Mouse (Mus musculus) liver, adult (tissue): Measurements from ENCODE around the gene Vinac1.

Experiments
- GATA4 ChIP-seq: IDR thresholded peaks from 2 replicates; pipeline ENCODE4 v1.6.1; 2014; ENCODE audit warnings: mild to moderate bottlenecking, low read length; ENCODE audit not compliant: insufficient replicate concordance

The Vinac1 gene

DNA sequence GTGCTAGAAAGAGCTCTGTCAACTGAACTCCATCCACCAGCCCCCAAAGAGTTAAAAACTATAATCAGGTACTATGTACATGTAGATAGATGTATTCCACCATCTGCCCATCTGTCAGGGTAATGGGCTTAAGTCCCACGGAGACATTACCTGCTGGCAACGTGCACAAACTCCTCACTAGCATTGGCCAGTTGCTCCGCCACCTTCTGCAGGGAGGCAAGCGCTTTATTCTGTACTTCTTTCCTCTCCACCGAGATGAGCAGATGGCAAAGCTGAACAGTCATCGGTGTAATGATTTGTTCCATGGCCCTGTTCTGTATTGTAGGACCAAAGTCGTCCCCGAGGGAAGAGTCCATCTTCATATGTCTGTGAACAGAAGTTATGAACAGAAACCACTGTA lies at the start of gene Vinac1:
Gene Vinac1, minus strand, starts transcription at position 362 of the 400 bp plus-strand sequence.
- no peak for TF ChIP-seq GATA4

DNA sequence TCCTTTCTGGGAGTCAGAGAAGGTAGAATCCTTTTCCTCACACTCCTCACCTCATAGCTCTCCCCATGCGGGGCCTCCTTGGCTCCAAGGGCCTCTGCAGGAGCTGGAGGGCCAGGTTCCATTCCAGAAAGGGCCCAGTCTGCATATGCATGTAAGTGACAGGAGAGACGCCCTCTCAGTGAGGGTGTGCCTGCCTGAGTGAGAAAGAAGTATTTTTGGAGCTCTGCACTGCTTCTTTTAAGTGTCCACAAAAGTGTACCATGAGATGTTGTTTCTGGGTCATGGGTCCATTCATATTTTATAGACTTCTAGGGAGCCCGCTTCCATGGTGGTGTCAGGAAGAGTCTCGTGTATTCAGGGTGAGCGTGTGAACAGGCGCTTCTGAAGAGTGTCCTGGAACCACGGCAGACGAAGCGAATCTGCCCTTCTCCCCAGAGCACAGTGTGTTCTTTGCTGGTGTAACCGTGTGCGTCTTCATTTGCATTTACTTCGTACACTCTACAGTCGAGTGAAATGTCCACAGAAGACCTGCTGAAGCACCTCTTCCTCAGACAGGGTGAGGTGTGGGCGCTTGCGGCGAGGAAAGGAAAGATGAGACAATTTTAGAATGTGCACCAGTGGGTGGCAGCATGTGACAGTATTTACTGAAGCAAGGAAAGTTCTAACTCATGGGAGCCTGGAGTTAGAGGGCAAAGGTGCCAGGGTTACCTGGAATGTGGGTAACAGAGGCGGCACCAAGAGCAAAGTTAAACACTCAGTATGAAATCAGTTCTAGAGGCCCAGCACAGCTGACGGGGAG lies 46.2 kb upstream of the Vinac1 start:
- no peak for TF ChIP-seq GATA4

DNA sequence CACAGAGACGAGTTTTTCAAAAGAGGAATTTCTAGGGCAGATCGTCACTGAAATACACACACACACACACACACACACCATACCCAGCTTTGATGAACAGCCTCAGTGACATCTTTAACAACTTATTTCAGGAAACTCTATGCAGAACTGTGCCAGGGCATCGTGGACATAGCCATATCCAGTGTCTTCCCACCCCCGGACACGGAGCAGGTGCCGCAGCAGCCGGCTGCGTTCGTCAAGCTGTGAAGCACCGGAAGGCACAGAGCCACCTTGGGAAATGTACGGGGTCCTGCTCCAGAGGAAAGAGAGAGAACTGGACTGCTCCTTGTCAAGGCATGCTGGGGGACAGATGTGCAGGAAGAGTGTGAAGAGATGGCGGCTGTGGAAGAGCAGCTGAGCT lies 44.8 kb upstream of the Vinac1 start:
- no peak for TF ChIP-seq GATA4

DNA sequence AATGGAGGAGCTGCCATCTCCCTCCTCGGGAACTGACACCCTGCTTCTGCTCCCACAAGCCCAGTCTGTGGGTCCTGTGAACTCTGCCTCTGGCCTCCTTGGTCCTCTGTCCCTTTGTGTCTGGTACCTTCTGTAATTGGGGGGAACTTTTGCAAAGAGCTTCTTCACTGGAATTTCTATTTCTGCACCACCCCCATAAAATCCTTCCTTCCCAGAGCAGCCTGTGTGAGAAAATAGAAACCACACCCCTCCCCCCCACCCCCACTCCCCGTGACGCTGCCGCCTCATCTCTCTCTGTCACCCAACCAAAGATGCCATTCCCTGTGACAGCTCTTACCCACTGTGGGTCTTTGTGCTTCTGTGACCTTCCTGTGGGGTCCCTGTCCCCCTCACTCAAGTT lies 42.4 kb upstream of the Vinac1 start:
- no peak for TF ChIP-seq GATA4

DNA sequence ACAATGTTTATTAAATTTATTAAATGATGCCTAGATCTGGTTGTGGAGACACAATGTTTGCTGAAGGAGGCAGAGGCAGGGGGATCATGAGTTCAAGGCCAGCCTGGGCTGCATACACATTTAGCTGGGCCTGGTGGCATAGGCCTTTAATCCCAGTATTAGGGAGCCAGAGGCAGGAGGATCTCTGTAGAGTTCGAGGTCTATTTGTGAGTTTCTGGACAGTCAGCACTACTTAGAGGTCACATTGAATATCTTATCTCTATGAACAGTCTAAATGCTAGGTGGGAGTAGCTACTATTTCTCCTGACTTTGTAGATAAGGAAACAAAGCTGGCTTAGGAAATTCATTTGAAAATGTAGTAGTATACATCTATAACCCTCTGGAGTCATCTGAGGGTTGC lies 39.5 kb upstream of the Vinac1 start:
- TF ChIP-seq GATA4 = no peak

DNA sequence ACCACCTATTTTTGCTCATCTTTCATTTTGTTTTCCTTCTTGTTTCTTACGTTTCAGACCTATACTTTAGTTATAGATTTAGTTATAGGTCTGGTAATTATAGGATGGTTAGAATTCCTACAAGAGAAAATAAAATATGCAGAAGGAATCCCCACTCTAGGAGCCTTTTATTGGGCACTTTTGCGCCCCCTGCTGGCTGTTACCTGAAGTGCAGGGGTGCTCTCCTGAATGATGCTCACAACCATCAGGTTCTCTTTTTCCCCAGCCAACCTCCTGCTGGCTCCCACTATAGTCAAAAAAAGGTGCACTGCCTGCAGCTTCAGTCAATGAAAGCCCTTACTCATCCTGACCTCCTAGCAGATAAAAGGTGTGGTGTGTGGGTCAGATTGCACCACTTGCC lies 37.0 kb upstream of the Vinac1 start:
- TF ChIP-seq GATA4 = no peak

DNA sequence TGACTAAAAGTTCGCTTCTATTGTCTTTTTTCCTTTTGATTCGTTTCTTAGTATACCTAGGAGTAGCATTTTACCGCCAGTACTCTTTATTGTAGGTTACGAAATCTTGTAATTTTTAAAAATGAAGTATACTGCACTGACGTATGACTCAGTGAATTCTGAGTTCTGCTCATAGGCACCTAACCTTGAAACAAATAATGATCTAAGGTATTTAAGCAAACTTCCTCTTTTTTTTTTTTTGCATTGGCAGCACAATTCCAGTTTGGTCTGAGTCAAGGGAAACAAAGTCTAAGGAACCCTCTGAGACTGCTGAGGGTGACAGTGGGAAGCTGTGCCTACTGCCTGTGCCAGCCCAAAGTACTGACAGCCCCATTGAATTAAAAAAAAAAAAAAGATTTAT lies 35.5 kb upstream of the Vinac1 start:
- TF ChIP-seq GATA4 = no peak

DNA sequence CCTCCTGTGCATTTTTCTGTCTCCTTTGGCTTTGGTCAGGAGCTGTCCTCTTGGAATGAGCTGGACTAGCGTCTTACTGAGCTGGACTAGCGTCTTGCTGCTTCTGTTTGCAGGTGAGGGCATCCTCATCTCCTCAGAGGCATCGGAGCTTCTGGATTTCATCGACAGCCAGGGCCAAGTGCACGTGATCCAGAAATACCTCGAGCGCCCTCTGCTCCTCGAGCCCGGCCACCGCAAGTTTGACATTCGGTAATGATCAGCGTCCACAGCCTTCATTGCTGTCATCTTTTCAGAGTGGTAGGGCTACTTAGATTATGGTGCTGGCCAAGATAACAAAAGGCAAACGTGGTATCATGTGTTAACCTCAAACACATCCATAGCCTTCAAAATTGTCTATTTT lies 33.1 kb upstream of the Vinac1 start:
- TF ChIP-seq GATA4 = no peak

DNA sequence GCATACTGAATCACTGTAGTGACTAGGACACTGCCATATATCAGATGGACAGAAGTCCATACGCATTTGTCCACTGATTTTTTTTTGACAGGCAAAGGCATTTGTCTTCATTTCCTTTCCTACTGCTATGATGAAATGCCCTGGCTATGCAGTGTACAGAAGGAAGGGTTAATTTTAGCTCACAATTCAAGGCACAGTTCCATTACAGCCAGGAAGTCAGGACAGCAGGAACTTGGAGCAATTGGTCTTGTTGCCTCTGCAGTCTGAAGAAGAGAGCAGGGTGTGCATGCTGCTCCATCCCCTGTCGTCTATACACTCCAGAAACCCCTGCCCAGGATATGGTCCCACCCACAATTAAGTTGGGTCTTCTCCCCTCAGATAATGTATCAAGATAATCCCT lies 31.2 kb upstream of the Vinac1 start:
- TF ChIP-seq GATA4 = no peak

DNA sequence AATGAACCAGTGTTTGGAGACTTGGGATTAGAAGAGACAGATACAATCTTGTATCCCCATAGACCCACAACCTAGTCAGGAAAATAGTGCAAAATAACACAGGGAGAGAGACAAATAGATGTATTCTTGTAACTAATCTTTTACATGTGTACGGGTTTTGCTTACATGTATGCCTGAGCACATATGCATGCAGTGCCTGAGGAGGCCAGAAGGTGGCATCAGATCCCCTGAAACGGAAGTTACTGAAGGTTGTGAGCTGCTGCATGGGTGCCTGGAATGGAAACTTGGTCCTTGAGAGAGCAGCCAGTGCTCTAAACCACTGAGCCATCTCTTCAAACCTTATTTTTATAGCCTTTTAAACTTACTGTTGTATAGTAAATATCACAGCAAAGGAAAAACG lies 30.3 kb upstream of the Vinac1 start:
- no peak for TF ChIP-seq GATA4

DNA sequence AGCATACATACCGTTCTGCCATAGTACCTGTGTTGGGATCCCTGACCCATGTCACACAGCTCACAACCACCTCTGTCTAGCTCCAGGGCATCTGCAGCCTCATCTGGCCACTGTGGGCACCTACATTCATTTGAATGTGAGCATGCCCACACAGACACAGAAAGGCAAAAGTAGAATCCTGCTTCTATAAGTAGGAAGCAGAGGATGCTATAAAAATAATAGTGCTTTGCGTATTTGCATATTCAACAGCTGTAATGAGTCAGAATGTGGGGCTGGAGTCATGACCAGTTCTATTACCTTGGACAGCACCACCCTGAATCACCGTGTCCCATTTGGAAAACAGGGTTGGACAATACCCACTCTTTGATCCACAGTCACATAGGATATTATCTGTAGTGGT lies 22.3 kb upstream of the Vinac1 start:
- TF ChIP-seq GATA4 = no peak

DNA sequence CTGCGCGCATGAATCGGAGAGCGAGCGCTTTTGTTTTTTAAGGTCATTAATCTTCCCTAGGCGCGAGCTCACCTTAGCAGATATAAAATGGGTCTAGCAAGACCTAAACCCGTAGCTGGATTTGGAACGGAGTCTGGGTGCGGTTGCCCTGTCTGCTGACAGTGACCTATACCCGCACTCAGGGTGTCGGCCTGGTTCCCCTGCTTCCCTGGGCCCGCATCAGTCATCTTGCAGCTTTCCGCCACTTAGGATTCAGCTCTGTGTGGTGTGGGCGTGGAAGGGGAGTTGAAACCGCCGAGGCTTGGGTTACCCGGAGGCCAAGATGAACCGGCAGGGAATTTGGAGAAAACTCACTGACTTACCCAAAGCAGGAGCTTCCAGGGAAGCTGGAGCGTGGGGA lies 18.4 kb upstream of the Vinac1 start:
- TF ChIP-seq GATA4 = no peak

DNA sequence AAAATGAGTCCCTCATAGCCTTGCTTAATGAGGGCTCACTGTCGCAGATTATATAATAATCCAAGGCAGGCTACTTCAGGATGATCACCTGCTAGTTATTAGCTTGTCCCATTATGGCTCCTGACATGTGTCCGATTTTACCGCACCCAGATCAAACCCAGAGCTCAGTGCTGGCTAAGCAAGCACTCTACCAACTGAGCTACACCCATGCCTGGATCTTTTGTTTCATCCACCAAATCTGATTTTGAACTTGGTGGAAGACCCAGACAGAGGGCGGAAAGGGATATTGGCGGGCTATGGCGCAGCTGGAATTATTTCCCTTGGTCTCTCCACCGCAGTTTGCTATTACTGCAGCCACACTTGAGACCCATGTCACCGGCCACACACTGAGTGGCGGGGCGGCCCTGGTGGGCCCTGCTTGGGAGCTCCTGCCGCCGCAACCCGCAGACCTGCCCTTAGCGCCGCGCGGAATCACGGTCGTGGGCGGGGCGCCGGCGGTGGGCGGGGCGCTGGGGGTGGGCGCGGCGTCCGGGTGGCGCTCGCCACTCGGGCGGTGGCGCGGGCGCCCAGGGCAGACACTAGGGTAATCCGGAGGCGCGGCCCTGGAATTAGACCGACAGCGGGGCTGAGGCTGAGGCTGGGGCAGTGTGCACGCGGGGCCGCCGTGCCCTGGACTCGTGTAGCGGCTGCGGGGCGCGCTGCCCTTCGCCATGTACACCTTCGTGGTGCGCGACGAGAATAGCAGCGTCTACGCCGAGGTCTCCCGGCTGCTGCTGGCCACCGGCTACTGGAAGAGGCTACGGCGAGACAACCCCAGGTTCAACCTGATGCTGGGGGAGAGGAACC lies 17.7 kb upstream of the Vinac1 start, which contains the start of gene Ttl:
Gene Ttl, plus strand, starts transcription at position 506 of the 846 bp plus-strand sequence.
- TF ChIP-seq GATA4 = no peak

DNA sequence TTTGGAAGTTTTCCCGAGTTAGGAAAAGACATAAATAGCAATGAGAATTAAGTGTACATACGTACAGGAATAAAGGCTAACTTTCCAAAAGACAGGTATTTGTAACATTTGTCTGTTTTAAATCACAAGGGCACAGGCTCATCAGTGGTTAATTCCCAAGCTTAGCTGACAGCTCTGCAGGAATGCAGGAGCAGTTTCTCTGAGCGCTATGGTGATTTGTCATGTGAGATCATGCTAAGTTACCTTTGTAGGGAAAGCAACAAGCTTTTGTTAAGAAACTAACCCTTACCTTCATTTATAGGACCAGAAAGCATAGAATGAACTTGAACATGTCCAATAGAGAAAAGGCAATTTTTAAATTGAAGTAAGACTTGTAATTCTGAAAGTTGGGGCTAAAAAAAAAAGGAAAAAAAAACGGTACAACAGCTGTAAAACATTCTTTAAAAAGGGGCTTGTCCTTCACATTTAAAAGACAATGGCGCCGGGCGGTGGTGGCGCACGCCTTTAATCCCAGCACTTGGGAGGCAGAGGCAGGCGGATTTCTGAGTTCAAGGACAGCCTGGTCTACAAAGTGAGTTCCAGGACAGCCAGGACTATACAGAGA lies 13.6 kb upstream of the Vinac1 start:
- TF ChIP-seq GATA4 = no peak

DNA sequence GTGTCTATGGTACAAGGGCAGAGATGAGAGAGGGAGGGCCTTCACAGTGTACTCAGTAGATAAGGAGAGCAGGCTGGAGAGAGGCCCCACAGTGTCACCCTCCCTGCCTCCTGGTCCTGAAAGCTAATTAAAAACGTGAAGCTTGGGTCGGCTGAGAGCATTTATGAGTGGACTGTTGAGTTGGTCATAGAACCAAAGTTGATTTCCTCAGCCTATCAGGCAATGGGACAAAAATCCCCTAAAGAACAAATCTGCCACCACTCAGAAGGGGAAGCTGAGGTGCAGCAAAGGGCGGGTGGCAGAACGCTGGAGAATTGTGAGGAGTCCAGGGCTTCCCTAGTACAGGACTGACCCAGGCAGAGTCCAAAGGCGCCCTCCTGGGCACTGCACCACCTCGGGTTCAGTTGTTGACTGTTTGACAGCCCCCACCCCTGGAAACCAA lies 10.0 kb upstream of the Vinac1 start:
- no peak for TF ChIP-seq GATA4

DNA sequence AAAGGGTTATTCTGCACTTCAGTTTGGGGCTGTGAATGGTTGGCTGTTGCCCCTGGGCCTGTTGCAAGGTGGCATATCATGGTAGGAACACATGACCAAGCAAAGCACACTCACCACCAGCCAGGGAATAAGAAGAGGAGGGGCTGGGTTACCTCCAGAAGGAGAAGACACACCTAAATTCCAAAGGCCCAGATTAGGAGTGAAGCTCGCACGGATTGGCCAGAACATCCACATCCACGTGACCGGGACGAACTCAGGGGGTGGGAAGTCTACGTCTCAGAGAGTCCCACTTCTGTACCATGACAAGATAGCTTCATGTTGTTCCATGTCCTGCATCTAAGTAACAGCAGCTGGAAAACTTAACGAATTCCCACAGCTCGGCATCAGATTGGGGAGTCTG lies 9.3 kb upstream of the Vinac1 start:
- no peak for TF ChIP-seq GATA4

DNA sequence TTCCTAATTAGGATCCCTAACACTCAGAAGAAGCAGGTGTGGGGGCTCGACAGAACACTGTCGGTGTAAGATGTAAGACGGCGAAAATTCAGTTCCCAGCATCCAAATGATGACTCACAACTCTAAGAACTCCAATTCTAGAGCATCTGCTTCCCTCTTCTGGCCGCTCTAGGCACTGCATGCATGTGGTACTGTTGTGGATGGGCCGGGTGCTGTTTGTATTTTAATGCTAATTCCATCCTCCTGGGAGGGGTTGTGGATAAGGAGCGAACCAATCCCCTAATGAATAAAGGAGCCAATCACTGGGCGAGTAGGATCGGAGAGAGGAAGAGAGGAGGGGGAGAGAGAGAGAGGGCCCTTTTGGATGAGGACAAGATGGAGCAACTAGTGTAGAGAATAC lies 8.6 kb upstream of the Vinac1 start:
- no peak for TF ChIP-seq GATA4

DNA sequence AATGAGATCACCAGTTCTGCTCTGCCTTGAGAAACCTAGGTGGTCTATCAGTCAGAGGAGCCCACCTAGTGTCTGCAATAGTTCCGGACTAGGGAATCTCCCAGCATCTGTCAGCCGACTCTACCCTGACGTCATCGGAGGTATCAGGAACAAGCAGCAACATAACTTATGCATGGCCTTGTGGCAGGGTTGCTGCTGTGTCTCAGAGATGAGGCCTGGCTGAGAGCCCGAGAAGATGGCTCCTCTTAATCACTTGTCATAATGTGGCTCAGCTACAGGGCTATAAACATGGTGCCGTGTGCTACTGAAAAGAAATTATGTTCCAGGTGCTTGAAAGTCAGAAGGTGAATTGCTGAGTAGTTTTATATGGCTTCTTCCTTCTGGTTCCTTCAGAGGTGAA lies 7.8 kb upstream of the Vinac1 start:
- TF ChIP-seq GATA4 = no peak
